Mouse (Mus musculus): ENCODE measurements around the gene Rnf145. TPM values are rescaled to one million over a fixed set of nuclear protein-coding genes. Genes with fewer than 3 reads are reported as not detected.
A peak's percentile ranks its signal among the peaks of the same experiment; 100 is the strongest.

Gene Rnf145
- polyA plus RNA-seq, 1 experiment from 2014 or later, result 127 TPM

DNA sequence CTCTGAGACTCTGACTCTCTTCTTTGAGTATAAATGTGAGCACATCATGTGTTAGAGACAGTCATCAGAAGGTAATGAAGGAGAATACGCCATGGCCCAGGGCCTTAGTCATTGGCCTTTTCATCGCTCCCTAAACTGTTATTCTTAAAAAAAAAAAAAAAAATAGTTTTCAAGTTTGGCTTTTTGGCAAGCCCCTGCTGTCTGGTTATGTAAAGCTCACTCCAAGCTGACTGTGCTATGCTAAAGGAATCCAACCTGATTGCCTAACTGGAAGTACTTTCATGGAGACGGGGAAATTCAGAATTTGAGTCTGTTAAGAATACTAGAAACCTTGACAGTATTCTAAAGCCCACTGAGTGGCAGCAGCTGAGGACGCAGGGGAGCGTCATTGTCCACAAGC is 22.5 kb downstream of the Rnf145 start:
- Histone ChIP-seq H3K4me1 (replicated peaks) (no peaks in the 10 kb centered on the region), H3K27ac (no peak overlapping the region), H3K36me3 (peaks cover 62% of the 10 kb centered on the region), H3K27me3 (no peaks in the 10 kb centered on the region), H3K4me3 (replicated peaks) (no peak overlapping the region), H3K9ac (replicated peaks) (no peak overlapping the region), H3K9me3 (no peaks in the 10 kb centered on the region), H3K4me2 (replicated peaks) (no peak overlapping the region)
- 91% methylated on average over 5 of the region's 5 CpGs for WGBS
- ATAC-seq, result no peak

DNA sequence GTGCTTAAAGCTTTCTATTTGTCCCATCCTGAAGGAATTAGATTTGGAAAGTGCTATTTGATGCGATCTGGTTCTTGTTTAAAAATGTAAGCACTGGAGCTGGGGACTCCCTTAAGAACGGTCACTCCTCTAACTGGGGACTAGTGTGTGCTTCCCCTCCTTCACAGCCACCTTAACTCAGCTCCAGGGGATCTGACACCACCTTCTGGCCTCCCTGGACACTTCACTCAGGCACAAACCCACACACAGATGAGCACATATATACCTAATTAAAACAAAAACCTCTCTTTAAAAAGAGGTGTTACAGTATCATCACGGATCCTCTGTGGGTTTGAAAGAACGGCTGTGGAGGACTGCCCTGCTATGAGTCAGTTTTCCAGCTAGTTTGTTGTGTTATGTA is 23.0 kb downstream of the Rnf145 start:
- Histone ChIP-seq H3K27ac (no peak overlapping the region), H3K4me3 (replicated peaks) (no peak overlapping the region), H3K27me3 (no peaks in the 10 kb centered on the region), H3K9ac (replicated peaks) (no peak overlapping the region), H3K4me1 (replicated peaks) (no peaks in the 10 kb centered on the region), H3K36me3 (peaks cover 65% of the 10 kb centered on the region), H3K4me2 (replicated peaks) (no peak overlapping the region), H3K9me3 (no peaks in the 10 kb centered on the region)
- WGBS, result 95% methylated on average over 4 of the region's 4 CpGs
- no peak for ATAC-seq

DNA sequence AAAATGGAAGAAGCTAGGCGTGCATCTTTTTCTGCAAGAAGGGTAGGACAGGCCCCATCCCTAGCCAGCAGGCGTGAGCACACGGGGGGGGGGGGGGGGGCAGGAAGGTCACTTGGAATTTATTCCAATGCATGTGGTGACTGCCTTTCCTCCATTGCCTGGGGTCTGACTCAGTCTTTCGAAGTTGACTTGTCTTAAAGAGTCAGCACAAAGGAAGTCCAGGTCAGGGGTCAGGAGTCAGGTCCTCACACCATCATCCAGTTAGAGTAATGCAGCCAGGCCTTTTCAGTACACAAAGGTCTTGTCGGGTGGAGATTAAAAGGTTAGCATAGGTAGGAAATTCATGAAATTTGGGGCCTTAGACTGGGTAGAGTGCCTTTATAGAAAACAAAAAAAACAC is 24.8 kb downstream of the Rnf145 start:
- 53% methylated on average over 5 of the region's 5 CpGs for WGBS
- H3K9ac ChIP-seq (replicated peaks), result no peak overlapping the region
- no peaks in the 10 kb centered on the region for H3K27me3 ChIP-seq
- H3K27ac ChIP-seq, result no peak overlapping the region
- no peaks in the 10 kb centered on the region for H3K9me3 ChIP-seq
- peaks cover 66% of the 10 kb centered on the region for H3K36me3 ChIP-seq
- H3K4me2 ChIP-seq (replicated peaks), result no peak overlapping the region
- ATAC-seq, result no peak
- H3K4me3 ChIP-seq (replicated peaks), result no peak overlapping the region
- H3K4me1 ChIP-seq (replicated peaks), result peaks cover 4% of the 10 kb centered on the region; the same call in 1 of the 2 replicates

DNA sequence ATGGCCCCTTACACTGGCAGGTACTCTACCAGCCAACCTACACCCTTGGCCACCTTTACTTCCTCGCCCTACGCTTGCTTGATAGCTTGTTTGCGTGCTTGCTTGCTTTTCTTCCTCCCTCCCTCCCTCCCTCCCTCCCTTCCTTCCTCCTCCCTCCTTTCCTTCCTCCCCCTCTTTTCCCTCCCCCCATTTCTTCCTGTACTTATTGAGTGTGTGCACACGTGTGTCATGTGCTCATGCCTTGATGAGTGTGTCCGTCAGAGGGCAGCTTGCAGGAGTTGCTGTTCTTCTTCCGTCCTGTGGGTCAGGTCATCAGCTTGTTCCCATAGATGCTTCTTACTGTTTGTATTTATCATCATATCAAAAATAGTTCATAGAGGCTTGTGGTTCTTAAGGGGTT is 25.2 kb downstream of the Rnf145 start:
- H3K4me3 ChIP-seq (replicated peaks), result no peak overlapping the region
- H3K4me1 ChIP-seq (replicated peaks), result peaks cover 4% of the 10 kb centered on the region; the same call in 1 of the 2 replicates
- ATAC-seq, result no peak
- H3K36me3 ChIP-seq, result peaks cover 69% of the 10 kb centered on the region
- H3K27me3 ChIP-seq, result no peaks in the 10 kb centered on the region
- no peak overlapping the region for H3K4me2 ChIP-seq (replicated peaks)
- 90% methylated on average over 6 of the region's 6 CpGs for WGBS
- no peak overlapping the region for H3K9ac ChIP-seq (replicated peaks)
- no peaks in the 10 kb centered on the region for H3K9me3 ChIP-seq
- H3K27ac ChIP-seq, result no peak overlapping the region

DNA sequence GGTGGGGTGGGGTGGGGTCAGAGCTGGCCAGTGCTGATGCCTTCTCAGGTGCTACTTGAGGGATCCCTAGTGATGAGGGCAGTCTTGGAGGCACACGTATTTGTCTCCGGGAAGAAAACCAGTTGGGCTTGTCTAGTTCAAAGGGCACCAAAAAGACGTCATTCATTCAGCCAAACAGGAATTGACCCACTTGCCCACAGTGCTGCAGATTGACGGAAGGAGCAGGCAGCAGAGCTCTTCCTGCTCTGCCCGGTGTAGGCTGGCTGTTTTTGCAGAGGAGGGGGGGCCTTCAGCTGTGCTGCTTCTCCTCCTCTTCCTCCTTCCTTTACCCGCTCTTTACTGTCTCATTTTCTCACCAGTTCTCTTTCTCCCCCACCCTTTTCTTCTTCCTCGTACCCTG is 26.4 kb downstream of the Rnf145 start:
- no peak overlapping the region for H3K4me3 ChIP-seq (replicated peaks)
- no peak overlapping the region for H3K4me2 ChIP-seq (replicated peaks)
- peaks cover 4% of the 10 kb centered on the region; the same call in 1 of the 2 replicates for H3K4me1 ChIP-seq (replicated peaks)
- H3K9me3 ChIP-seq, result no peaks in the 10 kb centered on the region
- H3K9ac ChIP-seq (replicated peaks), result no peak overlapping the region
- no peak for ATAC-seq
- H3K27me3 ChIP-seq, result no peaks in the 10 kb centered on the region
- peaks cover 74% of the 10 kb centered on the region for H3K36me3 ChIP-seq
- 72% methylated on average over 7 of the region's 7 CpGs for WGBS
- H3K27ac ChIP-seq, result no peak overlapping the region

DNA sequence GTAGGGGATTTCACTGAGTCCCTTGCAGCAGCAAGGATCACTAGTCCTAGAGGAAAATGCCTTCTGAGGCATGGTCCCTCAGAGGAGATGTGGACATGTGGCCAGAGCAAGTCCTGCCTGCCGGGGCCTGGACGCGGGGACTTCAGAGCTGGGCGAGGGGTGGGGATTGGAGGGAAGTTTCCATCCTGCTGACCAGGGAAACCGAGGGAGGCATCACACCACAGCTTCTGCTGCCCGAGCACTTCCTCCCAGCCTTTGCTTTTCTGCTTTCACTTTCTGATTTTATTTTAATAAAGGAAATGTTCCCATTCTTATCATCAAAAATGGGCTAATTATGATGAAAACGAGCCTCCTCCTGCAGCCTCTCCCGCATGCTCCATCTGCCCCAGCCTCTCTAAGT is 27.5 kb downstream of the Rnf145 start:
- ATAC-seq, result no peak
- Histone ChIP-seq H3K9ac (replicated peaks) (no peak overlapping the region), H3K27me3 (no peaks in the 10 kb centered on the region), H3K4me3 (replicated peaks) (no peak overlapping the region), H3K27ac (no peak overlapping the region), H3K4me2 (replicated peaks) (no peak overlapping the region), H3K9me3 (no peaks in the 10 kb centered on the region), H3K36me3 (peaks cover 80% of the 10 kb centered on the region), H3K4me1 (replicated peaks) (peaks cover 4% of the 10 kb centered on the region; the same call in 1 of the 2 replicates)
- 85% methylated on average over 8 of the region's 8 CpGs for WGBS

GRCm38 (mm10) chr11:44547651-44548196 is 29.0 kb downstream of the Rnf145 start:
- H3K9me3 ChIP-seq, result no peaks in the 10 kb centered on the region
- no peak overlapping the region for H3K4me2 ChIP-seq (replicated peaks)
- no peaks in the 10 kb centered on the region for H3K27me3 ChIP-seq
- peak overlapping the region; percentile 46; the same call in 1 of the 2 replicates for H3K27ac ChIP-seq
- no peak overlapping the region for H3K9ac ChIP-seq (replicated peaks)
- ATAC-seq, result peak; percentile 77
- no peak overlapping the region for H3K4me3 ChIP-seq (replicated peaks)
- 60% methylated on average over 8 of the region's 8 CpGs for WGBS
- peaks cover 4% of the 10 kb centered on the region; the same call in 1 of the 2 replicates for H3K4me1 ChIP-seq (replicated peaks)
- H3K36me3 ChIP-seq, result peaks cover 84% of the 10 kb centered on the region

DNA sequence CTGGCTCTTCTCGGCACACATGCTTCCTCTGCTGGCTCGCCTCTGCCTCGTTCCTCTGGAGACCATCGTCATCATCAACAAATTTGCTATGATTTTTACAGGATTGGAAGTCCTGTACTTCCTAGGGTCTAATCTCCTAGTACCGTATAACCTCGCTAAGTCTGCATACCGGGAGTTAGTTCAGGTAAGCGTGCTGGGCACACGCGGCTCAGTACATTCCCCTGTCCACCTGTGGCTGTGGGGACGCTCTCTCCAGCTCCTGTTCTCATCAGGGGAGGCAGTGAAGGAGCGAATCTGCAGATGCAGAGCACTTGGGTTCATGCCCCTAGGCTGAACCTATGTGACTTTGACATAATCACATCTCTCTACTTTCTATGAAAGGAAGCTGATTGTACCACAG is 30.1 kb downstream of the Rnf145 start:
- peaks cover 83% of the 10 kb centered on the region for H3K36me3 ChIP-seq
- 95% methylated on average over 12 of the region's 12 CpGs for WGBS
- no peak overlapping the region for H3K4me2 ChIP-seq (replicated peaks)
- no peak for ATAC-seq
- no peak overlapping the region for H3K27ac ChIP-seq
- no peak overlapping the region for H3K9ac ChIP-seq (replicated peaks)
- no peaks in the 10 kb centered on the region for H3K9me3 ChIP-seq
- H3K27me3 ChIP-seq, result no peaks in the 10 kb centered on the region
- H3K4me3 ChIP-seq (replicated peaks), result no peak overlapping the region
- H3K4me1 ChIP-seq (replicated peaks), result peaks cover 4% of the 10 kb centered on the region; the same call in 1 of the 2 replicates

DNA sequence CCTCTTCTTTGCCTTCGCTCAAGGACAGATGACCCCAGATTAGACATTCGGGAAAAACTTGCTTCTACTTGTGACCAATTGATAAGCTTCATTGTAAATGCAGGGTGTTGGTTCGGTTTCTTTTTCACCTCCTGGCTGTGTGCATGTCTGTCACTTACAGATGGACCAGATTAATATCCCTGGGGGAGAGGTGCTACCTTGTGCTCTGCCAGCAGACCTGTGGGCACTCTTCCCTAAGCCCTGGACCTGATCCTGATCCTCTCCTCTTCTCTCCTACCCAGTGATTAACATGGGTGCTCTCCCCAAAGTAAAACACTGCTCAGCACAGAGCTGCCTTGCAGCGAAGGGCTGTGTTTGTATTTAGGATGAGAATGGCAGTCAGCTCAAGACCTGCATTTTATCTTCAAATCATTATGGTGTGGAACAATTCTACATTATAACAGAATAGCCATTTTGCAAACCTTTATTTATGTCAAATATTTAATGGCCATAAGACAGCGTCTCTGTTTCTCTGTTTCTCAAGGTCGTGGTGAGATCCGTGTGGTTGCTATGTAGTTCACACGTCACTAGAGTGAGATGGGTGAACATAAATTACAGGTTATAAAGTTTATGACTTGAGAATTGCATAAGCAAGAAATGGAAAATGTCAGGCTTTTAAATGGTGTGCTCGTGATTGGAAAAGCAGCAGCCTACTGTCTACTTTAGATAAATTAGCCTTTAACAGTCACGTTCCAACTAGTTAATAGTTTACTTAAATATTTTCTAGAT is 30.9 kb downstream of the Rnf145 start:
- no peaks in the 10 kb centered on the region for H3K27me3 ChIP-seq
- H3K4me1 ChIP-seq (replicated peaks), result peaks cover 4% of the 10 kb centered on the region; the same call in 1 of the 2 replicates
- ATAC-seq, result no peak
- H3K4me2 ChIP-seq (replicated peaks), result no peak overlapping the region
- peaks cover 78% of the 10 kb centered on the region for H3K36me3 ChIP-seq
- no peak overlapping the region for H3K4me3 ChIP-seq (replicated peaks)
- H3K27ac ChIP-seq, result no peak overlapping the region
- no peak overlapping the region for H3K9ac ChIP-seq (replicated peaks)
- WGBS, result 94% methylated on average over 10 of the region's 10 CpGs
- no peaks in the 10 kb centered on the region for H3K9me3 ChIP-seq

- peaks cover 4% of the 10 kb centered on the region; the same call in 1 of the 2 replicates for H3K4me1 ChIP-seq (replicated peaks)
- no peak overlapping the region for H3K27ac ChIP-seq
- ATAC-seq, result no peak
- no peak overlapping the region for H3K4me3 ChIP-seq (replicated peaks)
- no peaks in the 10 kb centered on the region for H3K27me3 ChIP-seq
- WGBS, result 94% methylated on average over 6 of the region's 6 CpGs
- H3K4me2 ChIP-seq (replicated peaks), result no peak overlapping the region
- no peaks in the 10 kb centered on the region for H3K9me3 ChIP-seq
- H3K9ac ChIP-seq (replicated peaks), result no peak overlapping the region
- peaks cover 71% of the 10 kb centered on the region for H3K36me3 ChIP-seq
Observed at GRCm38 (mm10) chr11:44550996-44551395, 32.2 kb downstream of the Rnf145 start.

- no peaks in the 10 kb centered on the region for H3K9me3 ChIP-seq
- WGBS, result 81% methylated on average over 4 of the region's 4 CpGs
- H3K27me3 ChIP-seq, result no peaks in the 10 kb centered on the region
- no peaks in the 10 kb centered on the region for H3K4me1 ChIP-seq (replicated peaks)
- no peak overlapping the region for H3K9ac ChIP-seq (replicated peaks)
- no peak overlapping the region for H3K4me3 ChIP-seq (replicated peaks)
- H3K27ac ChIP-seq, result no peak overlapping the region
- no peak for ATAC-seq
- no peak overlapping the region for H3K4me2 ChIP-seq (replicated peaks)
- peaks cover 68% of the 10 kb centered on the region for H3K36me3 ChIP-seq
Observed at GRCm38 (mm10) chr11:44554339-44554738, 35.6 kb downstream of the Rnf145 start.

- H3K27me3 ChIP-seq, result no peaks in the 10 kb centered on the region
- no peaks in the 10 kb centered on the region for H3K4me1 ChIP-seq (replicated peaks)
- H3K9me3 ChIP-seq, result no peaks in the 10 kb centered on the region
- H3K9ac ChIP-seq (replicated peaks), result no peak overlapping the region
- 90% methylated on average over 3 of the region's 3 CpGs for WGBS
- no peak overlapping the region for H3K4me3 ChIP-seq (replicated peaks)
- H3K36me3 ChIP-seq, result peaks cover 68% of the 10 kb centered on the region
- H3K27ac ChIP-seq, result no peak overlapping the region
- ATAC-seq, result no peak
- no peak overlapping the region for H3K4me2 ChIP-seq (replicated peaks)
Observed at GRCm38 (mm10) chr11:44558521-44558920, 39.8 kb downstream of the Rnf145 start.
